Mouse (Mus musculus) adrenal gland, postnatal 10 days (tissue): Measurements from ENCODE around the gene Sik1. TPM values are rescaled to one million over a fixed set of nuclear protein-coding genes. Genes with fewer than 3 reads are reported as not detected.
A peak's percentile ranks its signal among the peaks of the same experiment; 100 is the strongest.

ENCODE experiments used
- DNase-seq: peaks from one replicate; pipeline ENCODE4 v3.0.0; 2021; ENCODE audit warnings: mixed read lengths
- total RNA-seq, 2 experiments: library from RNA; stranded (reverse); gene quantifications; 2 replicates each; pipeline ENCODE4 v1.2.3; 2021

Gene Sik1
- total RNA-seq, 2 experiments from 2014 or later, result 25.4 to 112 TPM

GRCm38 (mm10) chr17:31875326-31875930 lies 19.8 kb upstream of the Sik1 start:
- no peak for DNase-seq

GRCm38 (mm10) chr17:31874691-31875090 lies 19.1 kb upstream of the Sik1 start:
- no peak for DNase-seq

DNA sequence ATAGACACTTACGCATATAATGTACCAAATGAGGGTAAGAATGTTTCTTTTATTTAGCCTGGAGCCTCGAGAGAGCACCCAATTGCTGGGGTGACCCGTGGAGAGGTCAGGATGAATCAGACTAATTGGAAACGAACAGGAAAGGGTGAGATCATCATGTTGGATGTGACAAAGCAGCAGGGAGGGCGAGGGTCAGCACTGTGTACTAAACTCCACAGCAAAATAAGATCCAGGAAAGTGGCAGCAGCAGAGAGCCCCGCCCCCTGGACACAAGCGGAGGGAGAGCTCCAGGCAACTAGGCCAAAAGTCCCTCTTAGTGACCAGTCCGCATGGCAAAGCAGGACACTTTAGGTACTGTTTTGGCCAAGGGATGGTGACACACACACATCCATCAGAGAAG lies 18.4 kb upstream of the Sik1 start:
- DNase-seq, result peak; percentile 63

DNA sequence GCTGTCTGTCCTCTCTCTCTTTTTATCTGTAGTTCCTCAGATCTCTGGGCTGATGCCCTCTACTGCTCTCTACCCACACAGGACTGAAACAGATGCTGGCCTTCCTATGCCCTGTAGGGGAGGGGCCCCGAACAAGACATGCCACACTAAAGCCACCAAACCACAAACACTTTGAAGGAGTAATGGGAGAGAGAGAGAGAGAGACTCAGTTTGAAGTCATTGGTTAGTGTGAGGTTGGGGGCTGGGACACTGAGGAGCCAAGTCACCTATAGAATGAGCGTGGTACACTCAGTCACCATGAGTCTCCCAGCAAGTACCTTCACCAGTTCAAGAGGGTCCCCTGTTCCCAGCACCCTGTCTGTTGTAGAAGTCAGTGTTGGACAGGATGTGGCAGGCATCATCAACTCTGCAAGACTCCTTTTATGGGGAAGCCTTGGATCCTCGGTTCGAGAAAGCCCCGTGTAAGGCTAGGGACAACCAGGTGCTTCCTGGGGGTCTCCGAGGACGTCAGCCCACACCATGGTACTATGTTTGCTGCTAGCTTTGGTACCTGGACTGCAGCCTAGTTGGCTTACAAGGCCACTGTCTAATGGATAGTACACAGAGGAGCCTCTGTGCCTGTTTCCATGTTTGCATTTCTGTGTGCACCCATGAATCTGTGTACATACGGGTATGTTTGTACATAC lies 17.7 kb upstream of the Sik1 start:
- DNase-seq, result no peak

DNA sequence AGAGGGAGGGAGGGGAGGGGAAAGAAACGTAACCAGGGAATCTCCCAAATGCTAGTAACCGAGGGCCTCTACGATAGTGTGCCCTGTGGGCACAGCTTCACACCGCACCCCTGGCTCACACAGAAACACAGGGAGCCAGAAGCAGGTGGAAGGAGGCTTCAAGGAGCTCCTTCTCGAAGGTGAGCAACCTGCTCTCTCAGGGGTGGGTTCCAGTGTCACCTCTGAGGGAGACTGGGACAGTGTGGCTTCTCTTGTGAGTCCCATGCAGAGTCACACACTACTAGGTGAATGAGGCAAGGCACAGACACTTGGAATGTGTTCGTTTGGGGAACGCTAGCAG lies 17.2 kb upstream of the Sik1 start:
- no peak for DNase-seq

GRCm38 (mm10) chr17:31871968-31872825 lies 16.6 kb upstream of the Sik1 start:
- DNase-seq, result peak; percentile 25

- peak; percentile 4 for DNase-seq
Observed at GRCm38 (mm10) chr17:31870931-31871421, 15.4 kb upstream of the Sik1 start.

- peak; percentile 1 for DNase-seq
Observed at GRCm38 (mm10) chr17:31870446-31870845, 14.8 kb upstream of the Sik1 start.

GRCm38 (mm10) chr17:31868076-31868475 lies 12.5 kb upstream of the Sik1 start:
- no peak for DNase-seq

DNA sequence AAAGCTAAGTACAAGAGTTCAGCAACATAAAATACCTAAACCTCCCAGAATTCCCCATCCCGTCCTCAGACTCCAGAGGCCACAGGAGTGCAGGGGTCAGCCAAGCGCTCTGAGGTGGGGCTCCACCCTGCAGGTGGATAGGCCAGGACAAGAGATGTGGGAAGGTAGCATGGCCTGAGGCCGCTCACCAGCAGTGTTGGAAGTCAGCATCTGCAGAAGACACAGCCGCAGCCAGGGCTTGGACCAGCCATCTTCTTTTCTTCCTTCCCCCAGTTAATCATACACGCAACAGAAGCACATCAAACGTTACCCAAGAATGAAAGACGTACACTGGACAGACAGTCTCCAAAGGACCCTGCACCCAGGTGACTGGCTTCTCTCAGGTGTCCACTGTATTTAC lies 11.5 kb upstream of the Sik1 start:
- no peak for DNase-seq

- no peak for DNase-seq
Observed at GRCm38 (mm10) chr17:31865636-31866035, 10.0 kb upstream of the Sik1 start.

DNA sequence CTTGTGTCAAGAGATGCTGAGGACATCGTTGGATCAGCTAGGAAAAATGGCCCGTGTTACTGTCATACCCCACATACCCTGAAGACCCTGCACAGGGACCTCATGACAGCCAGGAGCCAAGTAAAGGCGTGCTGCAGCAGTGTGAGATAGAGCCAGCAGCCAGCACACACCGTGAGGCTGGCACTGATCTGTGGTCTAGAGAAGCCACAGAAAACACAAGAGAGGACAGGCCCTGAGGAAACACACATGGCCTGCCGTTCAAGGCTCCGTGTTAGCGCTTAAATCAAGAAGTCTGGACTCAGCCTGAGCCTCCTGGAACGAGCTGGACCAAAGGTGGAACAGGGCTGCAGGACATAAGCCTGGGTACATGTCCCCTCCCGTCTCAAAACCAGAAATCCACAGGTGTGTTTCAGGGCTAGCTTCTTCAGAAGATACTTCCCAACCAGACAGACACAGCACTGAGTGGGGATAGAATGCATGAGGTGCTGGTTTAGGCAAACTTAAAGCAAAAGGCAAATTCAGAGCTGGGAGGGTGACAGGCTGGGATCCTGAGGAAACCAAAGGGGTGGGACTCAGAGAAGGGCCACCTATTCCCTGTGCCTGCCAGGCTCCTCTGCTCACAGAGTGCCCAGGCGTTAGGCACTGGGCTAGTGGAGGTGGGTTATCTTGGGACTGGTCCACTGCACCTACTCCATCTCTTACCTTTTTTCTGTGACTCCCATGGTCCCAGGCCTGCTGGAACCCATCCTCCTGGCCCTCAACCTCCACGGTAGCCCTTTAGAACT lies 9.3 kb upstream of the Sik1 start:
- no peak for DNase-seq

DNA sequence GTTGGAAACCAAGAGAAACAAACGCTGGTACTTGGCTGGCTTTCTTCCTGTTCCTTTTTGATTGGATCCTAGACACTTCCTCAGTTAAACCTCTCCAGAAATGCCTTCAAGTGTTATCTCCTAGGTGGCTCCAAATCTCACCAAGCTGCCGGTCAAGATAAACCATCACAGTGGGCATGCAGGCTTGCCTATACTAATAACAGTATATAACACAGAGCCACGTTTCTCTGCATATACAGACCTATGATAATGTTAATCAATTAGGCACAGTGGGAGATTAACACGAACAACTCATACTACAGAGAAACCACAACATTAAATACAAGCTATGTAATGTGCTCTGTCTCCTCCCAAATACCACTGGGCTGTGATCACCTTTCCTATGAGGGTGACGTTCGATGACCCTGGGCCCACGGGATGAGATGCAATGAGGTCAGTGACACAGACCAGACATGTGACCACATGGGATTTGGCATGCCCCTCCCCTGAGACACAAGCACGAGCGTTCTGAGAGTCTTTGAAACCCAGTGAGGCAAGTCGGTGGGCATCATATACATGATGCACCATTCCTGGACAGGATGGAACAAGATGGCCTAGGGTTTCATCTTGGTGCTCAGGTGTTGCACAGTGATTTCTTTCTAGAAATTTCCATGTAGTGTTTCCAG lies 7.7 kb upstream of the Sik1 start:
- no peak for DNase-seq

DNA sequence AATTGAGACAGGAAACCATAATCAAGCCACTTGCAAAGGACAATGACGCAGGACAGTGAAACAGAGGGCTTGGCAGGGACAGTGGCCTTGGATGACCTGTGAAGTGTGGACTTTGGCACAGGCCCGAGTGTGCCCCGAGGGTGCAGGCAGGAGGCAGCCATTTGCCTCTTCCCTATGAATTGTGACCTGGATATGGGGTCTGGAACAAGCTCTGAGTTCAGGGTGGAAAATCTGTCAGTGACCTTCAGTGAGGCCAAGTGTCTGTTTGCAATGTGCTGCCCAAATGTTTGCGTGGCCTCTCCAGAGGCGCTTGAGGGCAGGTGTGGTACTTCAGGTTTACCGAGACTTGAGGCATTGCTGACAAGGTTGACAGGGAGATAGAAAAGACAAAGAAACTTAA lies 6.5 kb upstream of the Sik1 start:
- DNase-seq, result peak; percentile 77

DNA sequence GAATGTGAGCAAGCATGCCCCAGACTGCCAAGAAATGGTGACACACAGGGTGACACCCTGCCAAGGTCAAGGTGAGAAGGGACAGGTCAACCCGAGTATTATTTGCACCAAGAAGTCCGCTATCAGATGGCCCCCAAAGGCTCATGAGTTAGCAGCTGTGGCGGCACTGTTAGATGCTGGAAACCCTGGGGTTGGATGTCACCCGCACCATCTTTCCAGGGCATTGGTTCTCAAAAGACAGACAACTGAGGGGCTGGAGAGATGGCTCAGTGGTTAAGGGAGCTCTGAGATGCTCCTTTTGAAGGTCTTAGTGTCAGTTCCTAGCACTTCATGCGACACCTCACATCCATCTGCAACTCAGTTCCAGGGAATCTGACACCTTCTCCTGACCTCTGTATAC lies 6.1 kb upstream of the Sik1 start:
- peak; percentile 13 for DNase-seq

DNA sequence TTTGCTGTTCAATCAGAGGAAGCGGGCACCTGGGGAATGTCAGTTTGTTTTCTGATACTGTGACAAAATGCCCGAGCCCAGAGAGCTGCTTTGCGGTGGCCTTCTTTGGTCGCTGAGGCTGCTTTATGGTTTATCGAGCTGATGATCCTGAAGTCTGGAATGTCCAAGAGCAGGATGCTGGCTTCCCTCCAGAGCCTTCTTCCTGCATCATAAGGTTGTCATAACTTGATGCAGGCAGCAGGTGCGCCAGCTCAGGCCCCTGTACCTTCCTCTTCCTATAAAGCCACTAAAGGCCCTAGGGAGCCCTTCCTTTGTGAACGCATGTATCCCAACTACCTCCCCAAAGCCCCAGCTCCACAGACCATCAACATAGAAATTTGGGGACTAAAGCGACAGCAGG lies 5.3 kb upstream of the Sik1 start:
- no peak for DNase-seq

DNA sequence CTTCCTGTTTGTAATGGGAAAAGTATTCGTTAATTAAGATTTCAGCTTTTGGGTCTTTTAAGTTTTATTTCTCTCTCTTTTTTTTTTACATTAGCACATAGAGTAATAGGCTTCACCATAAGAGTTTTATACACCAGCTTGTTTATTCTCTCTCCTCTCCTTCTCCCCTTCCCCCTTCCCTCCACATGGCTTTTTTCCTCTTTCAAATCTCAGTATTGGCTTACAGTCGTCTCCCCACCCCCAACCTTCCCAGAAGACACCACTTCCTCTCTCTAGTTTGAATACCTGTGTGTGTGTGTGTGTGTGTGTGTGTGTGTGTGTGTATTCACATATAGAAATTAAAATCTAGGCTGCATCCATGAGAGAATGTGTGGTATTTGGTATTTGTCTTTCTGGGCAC lies 3.8 kb upstream of the Sik1 start:
- DNase-seq, result no peak

- DNase-seq, result no peak
Observed at GRCm38 (mm10) chr17:31858786-31859185, 3.2 kb upstream of the Sik1 start.

- DNase-seq, result no peak
Observed at GRCm38 (mm10) chr17:31857903-31858426, 2.4 kb upstream of the Sik1 start.

DNA sequence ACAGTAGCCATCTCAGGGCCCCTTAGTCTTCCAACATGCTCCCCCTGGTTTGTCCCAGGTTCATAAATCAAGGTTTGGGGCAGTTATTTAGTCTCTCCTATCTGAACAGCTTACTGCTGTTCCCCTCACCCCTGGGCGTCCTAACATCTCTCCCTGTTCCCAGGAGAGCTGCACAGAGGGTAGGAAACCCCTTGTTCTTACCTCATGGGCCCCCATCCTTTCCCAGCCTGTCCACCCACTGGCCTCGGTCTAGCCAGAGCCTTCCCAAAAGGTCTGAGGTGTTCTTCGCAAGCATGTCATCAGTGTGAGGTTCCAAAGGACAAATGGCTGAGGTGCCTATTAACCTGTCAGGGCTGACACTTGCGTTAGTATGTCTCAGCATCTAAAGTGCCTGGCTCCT lies 1.6 kb upstream of the Sik1 start:
- peak; percentile 10 for DNase-seq

DNA sequence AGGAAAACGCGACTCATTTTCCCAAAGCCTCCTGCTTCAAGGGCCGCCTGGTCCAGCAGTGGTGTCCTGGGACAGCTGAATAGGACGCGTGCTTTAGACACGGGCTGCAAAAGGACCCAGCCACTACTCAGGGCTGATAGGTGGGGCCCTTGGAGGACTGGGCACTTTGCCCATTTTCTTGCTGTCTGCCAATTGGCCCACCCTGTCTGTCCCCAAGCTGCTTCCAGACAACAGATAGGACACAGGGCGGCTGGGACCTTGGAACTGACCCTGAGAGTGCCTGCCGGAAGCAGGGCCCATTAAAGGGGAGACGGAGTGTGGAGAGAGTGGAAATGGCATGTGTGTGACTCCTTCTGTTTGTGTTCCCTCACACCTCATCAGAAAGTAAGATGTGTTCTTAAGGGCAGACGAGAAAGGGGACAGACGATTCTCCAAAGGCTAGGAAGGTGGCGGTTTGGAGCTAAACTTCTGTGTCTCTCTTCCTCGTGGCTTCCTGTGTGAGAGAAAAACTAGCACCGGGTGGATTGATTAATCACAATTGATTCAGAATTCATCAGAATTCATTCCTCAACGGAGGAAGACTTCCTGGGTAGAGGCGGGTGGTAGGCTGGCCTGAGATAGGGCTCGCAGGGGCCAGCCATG lies 1.0 kb upstream of the Sik1 start:
- DNase-seq, result peak; percentile 90
